Mouse (Mus musculus): ENCODE data around the gene Dmxl2.

Dmxl2 gene

DNA sequence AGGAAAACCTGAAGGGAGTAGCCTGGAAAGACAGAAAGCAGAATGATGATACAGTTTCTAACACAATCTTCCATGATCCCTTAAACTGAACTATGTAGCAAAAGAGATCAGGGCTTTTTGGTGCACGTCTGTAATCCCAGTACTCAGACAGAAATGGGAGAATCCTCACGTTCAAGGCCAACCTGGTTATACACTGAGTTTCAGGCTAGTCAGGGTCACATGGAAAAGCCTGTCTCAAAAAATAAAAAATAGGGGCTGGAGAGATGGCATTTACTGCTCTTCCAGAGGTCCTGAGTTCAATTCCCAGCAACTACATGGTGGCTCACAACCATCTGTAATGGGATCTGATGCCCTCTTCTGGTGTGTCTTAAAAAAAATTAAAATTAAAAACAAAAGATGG, 11.0 kb downstream of the Dmxl2 start:
- DNase-seq: no peak

DNA sequence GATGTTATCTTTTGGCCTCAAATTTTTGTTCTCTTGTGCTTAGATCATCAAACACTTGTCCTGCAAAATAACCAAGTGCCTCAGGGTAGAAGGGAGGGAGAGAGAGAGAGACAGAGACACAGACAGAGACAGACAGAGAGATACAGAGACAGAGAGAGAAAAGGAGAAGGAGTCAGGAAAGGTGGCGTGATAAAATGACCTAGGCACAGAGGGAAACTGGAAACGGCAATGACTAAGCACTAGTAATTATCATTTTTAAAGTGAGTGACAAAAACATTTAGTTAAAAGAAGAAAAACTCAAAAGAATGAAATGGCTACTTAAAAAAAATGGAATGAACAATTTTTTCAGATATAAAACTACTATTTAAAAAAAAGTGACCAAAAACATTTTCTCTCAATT, 11.8 kb downstream of the Dmxl2 start:
- no peak for DNase-seq

DNA sequence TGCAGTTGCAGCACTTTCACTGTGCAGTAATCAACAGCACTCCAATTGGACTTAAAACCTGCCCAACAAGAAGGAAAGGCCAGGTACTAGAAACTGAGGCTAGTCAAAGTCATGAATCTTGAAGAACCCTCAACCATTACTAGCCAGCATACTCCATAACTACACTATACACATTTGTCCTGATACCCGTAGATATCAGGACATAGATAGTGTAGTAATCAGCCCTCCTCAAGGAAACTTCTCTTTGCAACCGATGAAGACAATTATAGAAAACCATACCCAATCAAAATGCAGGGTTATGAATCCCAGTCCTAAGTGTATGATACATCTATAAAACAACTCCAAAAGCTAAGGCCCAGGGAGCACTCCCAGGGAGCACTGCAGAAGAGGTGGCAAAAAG, 16.5 kb downstream of the Dmxl2 start:
- DNase-seq: no peak

DNA sequence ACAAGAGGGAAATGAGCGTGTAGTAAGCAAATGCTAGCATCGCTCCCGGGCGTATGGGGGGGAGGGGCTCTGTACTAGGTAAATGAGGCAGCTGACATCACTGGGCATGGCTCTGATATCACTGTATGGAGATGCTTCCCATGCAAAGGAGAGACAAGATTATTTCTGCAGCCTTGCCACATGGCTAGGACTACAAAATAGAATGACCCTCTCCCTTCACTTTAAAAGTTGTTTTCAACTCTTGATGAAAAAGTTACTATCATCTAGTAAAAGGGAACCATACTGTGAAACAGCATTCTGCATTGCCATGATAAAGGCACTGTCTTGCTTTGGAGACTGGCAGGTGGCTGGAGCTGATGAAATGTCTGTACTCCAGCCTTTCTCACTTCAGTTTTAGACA, 18.2 kb downstream of the Dmxl2 start:
- no peak for DNase-seq

DNA sequence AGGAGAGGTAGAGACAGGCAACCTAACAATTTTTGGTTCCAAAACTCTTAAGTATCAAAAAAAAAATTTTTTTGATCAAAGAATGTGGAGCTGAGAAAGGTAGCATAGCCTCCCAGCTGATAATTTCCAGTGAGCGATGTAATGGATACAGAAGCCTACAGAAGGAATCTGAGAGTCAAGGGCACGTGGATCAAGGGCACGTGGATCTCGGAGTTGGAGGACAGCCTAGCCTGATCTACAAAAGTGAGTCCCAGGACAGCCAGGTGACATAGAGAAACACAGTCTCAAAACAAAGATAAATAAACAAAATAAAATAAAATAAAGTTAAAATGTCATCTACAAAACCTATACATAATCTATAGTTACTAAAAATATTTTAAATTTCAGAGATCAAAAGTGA, 18.7 kb downstream of the Dmxl2 start:
- DNase-seq: no peak

DNA sequence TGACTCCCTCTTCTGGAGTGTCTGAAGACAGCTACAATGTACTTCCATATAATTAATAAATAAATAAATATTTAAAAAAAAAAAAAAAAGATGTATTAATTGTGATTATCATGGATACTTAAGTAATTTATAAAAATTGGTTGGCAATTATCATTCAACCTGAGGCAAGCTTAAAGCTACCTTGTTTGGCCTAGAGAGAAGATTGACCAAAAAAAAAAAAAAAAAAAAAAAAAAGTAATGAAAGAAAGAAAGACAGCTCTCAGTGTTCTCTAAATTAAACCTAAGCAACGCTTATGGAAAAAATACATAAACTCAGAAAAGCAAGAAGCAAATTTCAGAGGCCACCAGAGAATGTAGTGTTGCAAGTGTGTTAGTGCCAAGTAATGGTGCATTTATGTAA, 22.4 kb downstream of the Dmxl2 start:
- no peak for DNase-seq

DNA sequence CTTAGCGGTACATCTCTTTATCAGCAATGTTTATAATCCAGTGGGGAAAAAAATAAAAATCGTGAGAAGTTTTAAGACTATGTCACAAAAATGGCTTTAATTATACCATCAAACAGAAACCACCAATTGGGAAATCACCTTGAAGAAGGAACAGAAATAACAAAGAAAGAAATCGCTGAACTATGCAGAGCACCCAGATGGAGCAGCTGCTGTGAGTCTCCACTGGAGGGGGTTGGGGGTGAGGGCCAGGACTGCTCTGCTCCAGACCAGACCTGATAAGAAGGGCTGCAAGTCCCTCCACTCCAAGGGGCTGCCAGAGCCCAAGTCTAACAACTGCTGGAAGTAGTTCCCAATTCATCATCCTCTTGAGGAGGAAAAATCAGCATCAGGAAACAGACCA, 23.3 kb downstream of the Dmxl2 start:
- no peak for DNase-seq

DNA sequence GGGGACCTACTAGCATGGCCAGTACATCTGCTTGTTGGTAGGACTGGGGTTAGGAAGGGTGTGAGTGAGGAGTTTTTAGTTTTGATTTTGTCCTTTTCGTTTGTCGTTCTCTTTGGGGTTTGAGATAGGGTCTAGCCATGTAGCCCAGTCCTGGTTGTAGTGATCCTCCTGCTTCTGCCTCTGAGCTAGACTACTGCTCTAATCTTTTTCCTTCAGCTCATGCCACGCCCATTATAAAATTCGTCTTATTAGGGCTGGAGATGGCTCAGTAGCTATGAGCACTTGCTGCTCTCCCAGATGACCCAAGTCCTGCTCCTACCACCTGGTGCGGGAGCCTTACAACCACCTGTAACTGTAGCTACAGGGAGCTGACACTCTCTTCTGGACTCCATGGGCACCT, 26.9 kb downstream of the Dmxl2 start:
- DNase-seq: no peak

DNA sequence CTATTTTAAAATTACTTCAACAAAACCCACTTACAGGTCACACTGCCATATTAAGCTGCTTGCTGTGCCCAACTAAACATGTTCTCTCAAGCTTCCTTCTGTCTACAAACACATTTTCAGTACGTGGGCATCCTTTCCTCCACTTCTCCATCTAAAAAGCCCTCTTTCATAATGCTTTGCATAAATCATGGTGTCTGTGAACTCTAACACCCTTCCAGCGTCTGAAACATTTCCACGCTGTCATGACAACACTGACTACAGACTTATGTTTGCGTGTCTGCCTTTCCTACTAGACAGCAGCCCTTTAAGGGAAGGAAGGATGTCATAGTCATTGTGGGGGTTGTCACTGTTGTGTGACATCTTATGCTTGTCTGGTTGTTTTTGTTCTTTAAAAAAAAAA, 27.4 kb downstream of the Dmxl2 start:
- no peak for DNase-seq

DNA sequence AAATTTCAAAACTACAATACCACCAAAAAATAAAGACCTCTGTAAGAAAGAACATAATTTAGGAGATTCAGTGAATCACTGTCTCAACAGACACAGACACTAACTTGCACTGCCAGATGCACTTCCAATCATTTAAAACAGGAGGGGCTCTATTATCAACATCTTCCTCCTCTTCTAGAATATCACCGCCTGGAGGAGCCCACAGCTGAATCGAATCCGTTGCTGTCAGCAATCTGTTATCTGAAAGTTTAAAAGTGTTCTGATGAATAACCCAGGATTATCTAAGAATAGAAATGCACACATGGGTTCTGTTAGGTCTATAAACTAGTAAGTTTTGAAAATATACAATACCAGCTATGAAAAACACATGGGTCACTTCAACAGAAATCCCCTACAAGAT, 28.6 kb downstream of the Dmxl2 start:
- no peak for DNase-seq

DNA sequence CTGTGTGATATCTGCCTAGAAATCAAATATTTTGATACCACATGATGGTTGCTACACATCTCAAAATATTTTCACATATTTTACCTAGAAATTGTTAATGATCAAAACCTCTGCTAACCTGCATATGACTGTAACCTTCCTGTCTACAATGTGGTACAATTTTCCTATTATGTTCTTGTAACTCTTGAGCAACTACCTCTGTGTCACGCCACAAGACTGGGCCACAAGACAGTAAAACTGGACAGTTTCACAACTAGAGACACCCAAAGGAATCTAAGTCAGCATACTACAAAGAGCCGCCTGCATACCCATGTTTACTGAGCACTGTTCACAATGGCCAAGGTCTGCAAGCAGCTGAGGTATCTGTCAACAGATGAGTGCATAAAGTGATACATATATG, 32.1 kb downstream of the Dmxl2 start:
- no peak for DNase-seq

DNA sequence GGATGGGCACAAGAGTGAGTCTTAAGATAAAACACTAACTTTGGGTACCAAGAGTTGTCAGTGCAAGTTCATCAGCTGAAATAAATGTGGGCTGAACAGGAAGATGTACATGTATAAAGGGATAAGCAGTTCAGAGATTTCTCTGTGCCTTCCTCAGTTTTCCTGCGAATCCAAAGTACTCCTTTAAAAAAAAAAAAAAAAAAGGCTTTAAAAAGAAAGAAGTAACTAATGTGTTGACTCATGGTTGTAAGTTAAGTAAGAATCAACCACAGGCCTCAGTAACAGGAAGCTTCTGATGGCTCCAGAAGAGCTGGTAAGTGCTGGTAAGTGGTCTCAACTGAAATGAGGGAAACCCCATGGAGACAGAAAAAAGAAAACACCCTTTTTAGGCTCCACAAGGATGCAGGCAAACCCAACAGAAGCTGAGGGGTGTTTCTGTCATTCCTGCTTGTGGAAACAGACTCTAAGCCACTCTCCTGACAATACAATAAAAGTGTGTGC, 33.9 kb downstream of the Dmxl2 start:
- DNase-seq: no peak

DNA sequence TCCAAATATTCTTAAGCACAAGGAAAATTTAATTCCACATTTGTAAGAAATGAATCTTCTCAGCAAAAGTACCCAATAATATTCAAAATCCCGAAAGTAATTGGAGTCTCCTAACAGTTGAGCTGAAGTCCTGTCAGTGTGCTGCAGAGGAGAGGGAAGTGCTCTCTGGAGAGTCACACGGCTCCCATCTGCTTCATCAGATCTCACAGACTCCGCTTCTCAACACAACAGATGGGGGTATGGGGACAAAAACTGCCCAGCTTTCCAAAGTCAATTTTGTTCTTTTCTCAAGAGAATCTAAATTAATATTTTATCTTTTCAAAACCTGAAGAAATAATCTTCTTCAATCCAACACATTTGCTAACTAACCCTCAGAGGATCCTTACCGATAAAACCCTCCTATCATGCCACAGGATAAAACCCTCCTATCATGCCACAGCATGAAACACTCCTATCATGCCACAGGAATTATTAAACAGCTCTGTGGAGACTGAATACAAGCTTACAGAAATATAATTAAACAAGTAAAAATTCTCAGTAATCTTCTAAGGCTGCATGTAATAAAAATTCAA, 37.9 kb downstream of the Dmxl2 start:
- no peak for DNase-seq

DNA sequence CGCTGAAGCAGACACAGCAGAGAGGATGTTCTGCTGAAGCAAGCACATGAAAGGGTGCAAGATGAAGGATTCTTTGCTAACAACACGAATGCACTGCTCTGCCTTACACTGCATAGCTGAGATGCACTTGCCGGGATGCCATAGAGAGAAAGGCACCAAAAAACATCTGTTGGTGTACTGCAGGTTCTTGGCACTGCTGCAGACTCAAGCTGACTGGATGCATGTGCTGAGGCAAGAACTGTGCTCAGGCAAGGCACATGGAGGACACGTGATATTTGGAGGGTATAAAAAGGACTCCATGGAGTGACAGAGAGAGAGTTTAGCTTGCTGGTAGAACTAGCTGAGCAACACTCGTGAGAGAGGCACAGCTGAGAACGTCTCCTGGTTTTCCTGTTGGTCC, 62.4 kb downstream of the Dmxl2 start:
- DNase-seq: no peak

DNA sequence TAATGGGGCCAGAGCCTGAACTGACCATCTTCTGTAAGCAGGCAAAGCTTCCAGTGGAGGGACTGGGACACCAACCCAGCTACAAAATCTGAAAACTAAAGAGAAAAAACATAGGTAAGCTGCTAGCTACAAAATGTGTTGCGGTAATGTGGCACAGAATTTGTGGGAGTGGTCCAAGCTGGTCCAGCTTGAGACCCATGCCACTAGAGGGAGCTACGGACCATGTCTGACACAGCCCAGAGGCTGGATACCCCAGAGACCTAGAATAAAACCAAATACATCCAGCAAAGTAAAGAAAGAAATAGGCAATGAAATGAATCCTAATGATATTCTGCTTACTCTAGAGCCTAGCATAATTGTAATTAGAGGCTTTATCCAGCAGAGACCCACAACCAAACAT, 63.2 kb downstream of the Dmxl2 start:
- DNase-seq: peak; percentile 49

DNA sequence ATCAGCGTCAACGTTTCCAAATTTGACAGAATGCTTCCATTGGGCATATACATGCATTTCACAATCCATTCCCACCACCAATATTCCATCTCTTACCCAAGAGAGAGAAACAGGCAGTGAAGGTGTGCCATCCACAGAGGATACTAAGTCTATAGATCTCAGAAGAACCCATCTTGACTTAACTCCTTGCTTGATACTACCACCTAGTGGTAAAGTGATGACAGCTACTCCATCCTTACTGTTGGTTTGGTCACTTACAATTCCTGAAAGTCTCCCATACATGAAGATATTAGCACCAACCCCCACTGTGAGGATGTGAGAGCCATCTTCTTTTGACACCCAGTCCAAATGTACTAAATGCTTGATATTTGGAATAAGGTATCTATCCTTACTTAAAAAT, 85.2 kb downstream of the Dmxl2 start:
- no peak for DNase-seq

DNA sequence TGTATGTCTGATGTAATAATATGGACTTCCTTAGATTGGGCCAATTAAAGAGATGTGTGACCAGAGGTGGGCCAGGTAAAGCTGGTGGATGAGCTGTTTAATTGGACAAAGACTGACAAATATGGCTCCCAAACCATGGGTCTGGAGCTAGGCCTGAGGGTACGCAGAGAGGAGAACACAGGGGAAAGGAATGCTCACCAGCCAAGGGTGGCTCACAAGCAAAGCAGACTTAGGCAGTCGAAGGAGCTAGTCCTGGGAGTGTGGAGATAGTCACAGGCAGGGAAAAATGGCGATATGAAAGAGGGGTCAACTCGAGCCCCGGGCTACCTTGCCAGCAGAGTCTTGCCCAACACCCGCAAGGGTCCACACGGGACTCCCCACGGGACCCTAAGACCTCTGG, 144.7 kb downstream of the Dmxl2 start:
- DNase-seq: no peak

DNA sequence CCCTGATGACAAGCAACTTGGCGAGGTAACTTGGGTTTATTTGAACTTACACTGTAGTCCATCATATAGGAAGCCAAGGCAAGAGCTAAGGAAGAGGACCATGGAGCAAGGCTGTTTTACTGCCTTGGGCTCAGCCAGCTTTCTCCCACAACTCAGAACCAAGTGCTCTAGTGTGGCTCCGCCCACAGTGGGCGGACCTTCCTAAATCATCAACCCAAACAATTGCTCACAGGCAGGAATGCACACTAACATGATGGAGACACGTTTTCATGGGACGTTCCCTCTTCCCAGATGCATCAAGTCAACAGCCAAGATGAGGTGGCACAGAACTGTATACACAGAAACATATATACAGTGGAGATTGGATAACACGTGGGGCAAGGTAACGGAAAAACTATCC, 159.4 kb downstream of the Dmxl2 start:
- no peak for DNase-seq

DNA sequence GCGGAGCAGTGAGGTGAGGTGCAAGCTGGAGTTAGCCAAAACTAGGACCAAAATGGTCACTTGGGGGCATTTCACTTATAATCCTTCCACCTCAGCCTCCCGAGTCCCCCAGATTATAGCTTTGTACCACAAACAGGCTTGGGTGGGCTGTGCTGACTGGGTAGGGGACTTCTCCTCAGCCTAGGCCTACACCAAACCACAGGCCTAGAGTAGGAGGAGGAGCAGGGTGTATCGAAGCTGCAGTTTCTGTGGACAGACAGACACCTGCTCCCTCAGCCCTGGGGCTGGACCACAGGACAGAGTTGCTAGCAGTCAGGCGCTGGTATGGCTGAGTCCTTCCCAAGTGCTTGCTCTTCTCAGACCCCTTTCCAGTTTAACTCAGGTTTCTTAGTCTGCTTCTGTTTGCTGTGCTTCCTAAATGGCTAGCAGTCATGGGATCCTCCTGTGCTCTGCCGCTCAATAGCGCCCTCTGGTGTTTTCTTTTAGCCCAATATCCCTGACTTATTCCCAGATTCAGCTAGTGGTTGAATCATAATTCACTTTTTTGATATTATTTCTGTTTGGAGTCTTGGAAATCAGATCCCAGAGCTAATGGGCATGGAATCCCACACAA, 164.8 kb downstream of the Dmxl2 start:
- DNase-seq: peak; percentile 53

DNA sequence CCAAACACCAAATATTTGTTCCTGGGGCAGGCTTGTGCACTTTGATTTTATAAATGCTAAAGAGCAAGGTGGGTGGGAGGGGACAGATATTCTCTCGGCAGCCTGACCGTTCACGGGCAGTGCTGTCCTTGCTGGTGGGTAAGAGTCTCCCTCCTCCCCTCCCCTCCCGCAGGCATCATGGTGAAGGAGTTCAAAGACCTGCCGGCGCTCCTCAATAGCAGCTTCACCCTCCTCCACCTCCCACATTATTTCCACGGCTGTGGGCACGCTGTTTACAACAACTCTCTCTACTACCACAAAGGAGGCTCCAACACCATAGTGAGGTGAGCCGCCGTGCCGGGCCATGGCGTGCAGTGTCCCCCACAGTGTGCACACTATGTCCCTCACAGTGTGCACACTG, 165.8 kb downstream of the Dmxl2 start:
- no peak for DNase-seq

DNA sequence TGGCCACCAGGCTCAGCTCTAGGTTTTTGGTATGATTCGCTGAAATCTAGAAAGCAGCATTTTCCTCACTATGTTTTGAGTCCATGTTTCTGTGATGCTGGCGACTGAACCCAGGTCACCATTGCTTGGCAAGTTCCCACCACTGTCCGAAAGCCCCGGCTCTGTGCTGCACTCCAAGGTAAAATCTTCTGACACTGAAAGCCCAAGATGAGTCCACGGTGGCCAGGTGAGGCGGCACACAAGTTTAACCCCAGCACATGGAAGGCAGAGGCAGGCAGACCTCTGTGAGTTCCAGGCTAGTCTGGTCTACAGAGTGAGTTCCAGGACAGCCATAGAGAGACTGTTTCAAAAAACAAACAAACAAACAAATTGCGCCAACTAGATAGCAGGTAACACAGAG, 172.2 kb downstream of the Dmxl2 start:
- DNase-seq: no peak

DNA sequence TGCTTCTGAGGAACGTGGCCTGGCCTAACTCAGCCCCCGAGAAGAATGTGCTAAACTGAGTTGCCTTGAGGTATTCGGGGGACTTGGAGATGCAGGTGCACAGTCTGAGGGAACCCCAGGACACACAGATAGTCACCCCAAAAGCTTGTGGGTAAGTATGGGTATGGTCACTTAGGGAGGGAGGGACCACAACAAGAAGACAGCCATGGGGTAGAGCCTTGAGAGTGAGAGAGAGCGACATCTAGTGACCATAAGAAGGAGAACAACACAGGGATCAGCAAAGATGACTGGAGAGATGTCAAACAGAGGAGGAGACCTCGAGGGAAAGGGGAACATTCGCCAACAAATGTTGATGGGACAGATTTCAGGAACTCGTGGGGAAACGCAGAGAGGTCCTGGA, 178.0 kb downstream of the Dmxl2 start:
- DNase-seq: no peak

DNA sequence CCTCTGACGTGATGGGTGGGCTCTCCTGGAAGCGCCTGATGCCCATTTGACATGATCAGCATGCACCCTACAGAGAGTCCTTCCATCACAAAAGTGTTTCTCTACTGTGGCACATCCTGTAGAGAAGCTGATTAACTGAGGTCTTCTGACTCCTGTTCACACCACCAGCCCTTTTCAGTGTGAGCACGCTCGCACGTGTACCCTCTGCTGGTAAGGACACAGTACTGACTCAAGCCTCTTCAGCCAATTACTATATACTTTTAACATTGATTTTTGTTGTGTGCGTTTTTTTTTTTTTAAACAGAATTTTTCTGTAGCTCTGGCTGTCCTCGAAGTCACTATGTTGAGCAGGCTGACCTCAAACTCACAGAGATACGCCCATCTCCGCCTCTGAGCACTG, 185.1 kb downstream of the Dmxl2 start:
- DNase-seq: no peak
